Mouse (Mus musculus) brain, adult 2 months (tissue): ENCODE results near the gene Foxl2.

ENCODE experiments used
- DNase-seq: peaks from one replicate; pipeline ENCODE4 v3.0.0; 2011; ENCODE audit warnings: low read depth, low spot score

Foxl2 gene

GRCm38 (mm10) chr9:98961591-98962477, 6.7 kb downstream of the Foxl2 start:
- no peak for DNase-seq

DNA sequence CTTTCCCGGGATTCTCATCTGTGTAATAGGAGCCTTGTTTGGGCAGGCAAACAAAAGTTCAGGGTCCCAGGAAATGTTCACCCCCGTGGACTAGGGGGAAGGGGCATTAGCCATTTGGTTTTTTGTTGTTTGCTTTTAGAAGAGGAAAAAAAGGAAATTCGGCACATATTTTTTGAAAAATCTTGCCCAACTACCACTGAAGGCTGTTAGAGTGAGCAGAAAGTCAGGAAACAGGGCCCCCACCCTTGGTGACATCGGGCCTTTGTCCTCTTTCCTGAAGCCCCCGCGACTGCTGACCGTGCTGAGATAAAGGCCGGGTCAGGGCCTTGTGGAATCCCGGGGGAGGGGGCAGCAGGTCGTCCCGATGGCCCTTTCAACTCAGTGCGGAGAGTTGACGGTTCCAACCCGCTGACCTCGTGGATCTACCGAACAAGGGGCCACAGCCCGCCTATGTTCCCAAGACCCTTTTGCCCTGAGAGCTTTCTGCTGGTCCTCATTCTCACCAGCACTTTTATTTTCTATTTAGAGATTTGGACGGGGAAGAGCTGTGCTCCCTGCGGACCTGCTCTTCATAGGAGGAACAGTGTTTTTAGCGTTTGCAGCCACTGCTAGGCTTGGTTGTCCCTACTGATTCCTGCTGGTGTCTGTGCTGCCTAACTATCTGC, 7.5 kb downstream of the Foxl2 start:
- DNase-seq: no peak

- DNase-seq: no peak
These were observed 8.6 kb downstream of the Foxl2 start for GRCm38 (mm10) chr9:98963661-98964060.

DNA sequence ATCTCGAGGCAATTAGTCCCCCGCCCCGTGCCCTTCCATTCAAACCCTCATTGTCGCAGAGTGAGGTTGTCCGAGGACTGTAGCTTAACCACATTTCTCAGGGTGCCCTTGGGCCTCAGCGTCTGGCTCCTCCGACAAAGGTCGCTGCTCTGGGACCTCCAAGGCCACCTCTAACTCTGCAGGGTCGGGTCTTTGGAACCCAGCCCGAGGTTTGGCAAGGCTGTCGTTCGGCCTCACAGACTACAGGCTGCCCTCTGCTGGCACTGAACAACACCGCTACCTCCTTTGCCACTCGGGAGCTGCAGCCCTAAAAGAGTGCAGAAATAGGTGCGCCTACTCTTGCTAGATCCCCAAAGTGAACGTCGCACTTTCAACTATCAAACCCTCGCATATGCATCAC, 10.0 kb downstream of the Foxl2 start:
- no peak for DNase-seq

DNA sequence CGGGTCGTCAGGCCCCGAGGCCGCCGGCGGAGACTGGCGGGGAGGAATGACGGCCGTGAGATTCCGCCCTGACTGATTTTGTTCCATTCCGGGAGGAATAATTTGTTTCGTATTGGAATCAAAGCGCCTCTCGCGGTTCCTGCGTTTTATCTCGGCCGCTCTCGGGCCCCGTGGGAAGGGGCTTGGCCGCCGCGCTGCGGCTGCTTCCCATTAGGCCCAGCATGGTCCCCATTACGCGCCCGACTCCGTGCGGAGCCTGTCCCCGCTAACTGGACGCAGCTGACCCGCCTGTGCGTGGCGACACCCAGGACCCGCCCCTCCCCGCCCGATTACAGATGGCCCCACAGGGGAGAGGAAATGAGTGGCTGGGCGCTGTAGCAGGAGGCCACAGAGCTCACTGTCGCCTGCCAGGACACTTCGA, 18.0 kb downstream of the Foxl2 start:
- DNase-seq: no peak

DNA sequence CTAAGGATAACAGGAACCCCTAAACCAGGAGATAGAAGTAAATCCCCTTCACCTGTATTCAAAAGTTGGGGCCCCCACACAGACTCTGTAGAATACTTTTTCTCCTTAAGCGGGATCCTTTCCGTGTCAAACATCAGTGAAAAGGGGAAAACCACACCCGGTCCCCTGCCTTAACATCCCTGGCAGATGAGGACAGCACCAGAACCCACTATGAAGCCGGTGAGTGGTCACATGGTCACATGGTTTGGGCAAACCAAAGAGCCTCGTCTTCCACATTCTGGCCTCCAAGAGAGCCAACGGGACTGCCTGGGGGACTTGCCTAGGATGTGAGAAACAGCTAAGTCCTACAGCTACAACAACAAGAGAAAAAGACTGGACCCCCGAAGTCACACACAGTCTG, 18.5 kb downstream of the Foxl2 start:
- no peak for DNase-seq

- no peak for DNase-seq
These were observed 19.8 kb downstream of the Foxl2 start for GRCm38 (mm10) chr9:98974898-98975297.

- DNase-seq: no peak
These were observed 21.0 kb downstream of the Foxl2 start for GRCm38 (mm10) chr9:98976081-98976480.

GRCm38 (mm10) chr9:98976520-98976919, 21.4 kb downstream of the Foxl2 start:
- no peak for DNase-seq

GRCm38 (mm10) chr9:98979431-98980416, 24.6 kb downstream of the Foxl2 start:
- peak; percentile 90 for DNase-seq

- peak; percentile 99 for DNase-seq
These were observed 30.9 kb downstream of the Foxl2 start, which contains the start of gene Faim for GRCm38 (mm10) chr9:98985800-98986475. Gene Faim, plus strand, starts transcription at chr9:98986373.

GRCm38 (mm10) chr9:98986476-98987096, 31.5 kb downstream of the Foxl2 start:
- DNase-seq: peak; percentile 33

GRCm38 (mm10) chr9:98987131-98987530, 32.0 kb downstream of the Foxl2 start:
- DNase-seq: peak; percentile 21

- no peak for DNase-seq
These were observed 39.0 kb downstream of the Foxl2 start for GRCm38 (mm10) chr9:98994103-98994502.

DNA sequence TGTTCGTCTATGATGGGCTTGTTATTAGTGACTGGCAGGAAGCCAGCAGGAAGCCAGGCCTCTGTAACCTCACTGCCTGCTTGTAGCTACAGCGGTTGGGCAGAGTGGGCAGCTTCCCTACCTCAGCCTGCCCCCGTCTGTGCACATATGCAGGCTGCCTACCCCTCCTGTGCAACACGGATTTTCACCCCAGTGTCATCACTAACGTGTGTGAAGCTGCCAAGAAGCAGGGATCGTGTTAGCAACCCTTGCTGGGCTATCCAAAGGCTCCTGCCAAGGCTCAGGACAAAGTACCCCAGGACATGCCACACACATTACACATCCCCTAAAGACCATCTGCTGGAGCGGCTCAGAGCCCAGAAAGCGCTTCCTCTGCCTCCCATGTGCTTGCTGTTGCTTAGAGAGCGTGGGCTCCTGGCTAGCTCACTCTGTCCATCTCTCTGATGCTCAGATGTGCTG, 44.8 kb downstream of the Foxl2 start:
- DNase-seq: peak; percentile 94

DNA sequence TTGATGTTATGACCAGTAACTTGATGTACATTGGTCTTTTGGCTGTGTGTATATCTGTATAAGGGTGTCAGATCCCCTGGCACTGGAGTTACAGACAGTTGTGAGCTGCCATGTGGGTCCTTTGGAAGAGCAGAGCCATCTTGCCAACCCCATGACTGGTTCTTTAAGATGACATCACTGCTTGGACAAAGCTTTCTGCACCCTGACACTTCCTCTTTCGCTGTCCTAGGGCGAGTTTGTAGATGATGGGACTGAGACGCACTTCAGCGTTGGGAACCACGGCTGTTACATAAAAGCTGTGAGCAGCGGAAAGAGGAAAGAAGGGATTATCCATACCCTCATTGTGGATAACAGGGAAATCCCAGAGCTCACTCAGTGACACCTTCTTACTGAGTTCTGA, 46.2 kb downstream of the Foxl2 start:
- no peak for DNase-seq
